Mouse (Mus musculus): ENCODE data around the gene Gm45713. TPM values are rescaled to one million over a fixed set of nuclear protein-coding genes. Genes with fewer than 3 reads are reported as not detected.
"Not testable (repeated sequence)": the region's sequence is repeated elsewhere in the genome, so short reads cannot be mapped to it uniquely, and the experiment has no call there.

Gm45713 gene
- polyA plus RNA-seq, 1 experiment from 2014 or later, result 0.72 TPM

GRCm38 (mm10) chr7:45176356-45176755 is 40.3 kb upstream of the Gm45713 start:
- DNase-seq (ENCODE audit: low spot score) (no peak), ATAC-seq (replicated peaks; ENCODE audit: low FRiP score, low TSS enrichment, low read depth) (no peak)
- no peaks in the 10 kb centered on the region for H3K36me3 ChIP-seq (ENCODE audit: control insufficient read depth, insufficient read depth, low read length)
- no peak overlapping the region; the same call in 1 of the 2 replicates for H3K4me3 ChIP-seq (ENCODE audit: low read depth, low read length)
- no peak overlapping the region for H3K27ac ChIP-seq (ENCODE audit: low read depth)
- 3% methylated on average over 31 of the region's 31 CpGs for WGBS
- H3K9ac ChIP-seq (ENCODE audit: low read length), result no peak overlapping the region
- H3K4me1 ChIP-seq (replicated peaks; ENCODE audit: control insufficient read depth, insufficient read depth, low read length), result peaks cover 5% of the 10 kb centered on the region
- H3K4me2 ChIP-seq (ENCODE audit: low read length), result peak overlapping the region; percentile 31
- H3K27me3 ChIP-seq (replicated peaks; ENCODE audit: control insufficient read depth, insufficient read depth, low read length), result peaks cover 85% of the 10 kb centered on the region
- no peaks in the 10 kb centered on the region; the same call in 1 of the 2 replicates for H3K9me3 ChIP-seq (ENCODE audit: control insufficient read depth, low read length)

- peaks cover 5% of the 10 kb centered on the region for H3K4me1 ChIP-seq (replicated peaks; ENCODE audit: control insufficient read depth, insufficient read depth, low read length)
- H3K27me3 ChIP-seq (replicated peaks; ENCODE audit: control insufficient read depth, insufficient read depth, low read length), result peaks cover 81% of the 10 kb centered on the region
- H3K9ac ChIP-seq (ENCODE audit: low read length), result no peak overlapping the region
- H3K9me3 ChIP-seq (ENCODE audit: control insufficient read depth, low read length), result no peaks in the 10 kb centered on the region; the same call in 1 of the 2 replicates
- DNase-seq (ENCODE audit: low spot score) (no peak), ATAC-seq (replicated peaks; ENCODE audit: low FRiP score, low TSS enrichment, low read depth) (no peak)
- H3K27ac ChIP-seq (ENCODE audit: low read depth), result no peak overlapping the region
- H3K4me3 ChIP-seq (ENCODE audit: low read depth, low read length), result no peak overlapping the region; the same call in 1 of the 2 replicates
- H3K4me2 ChIP-seq (ENCODE audit: low read length), result peak overlapping the region; percentile 31
- 2% methylated on average over 23 of the region's 23 CpGs for WGBS
- no peaks in the 10 kb centered on the region for H3K36me3 ChIP-seq (ENCODE audit: control insufficient read depth, insufficient read depth, low read length)
These were observed 39.9 kb upstream of the Gm45713 start for GRCm38 (mm10) chr7:45175929-45176328.

GRCm38 (mm10) chr7:45175398-45175797 is 39.4 kb upstream of the Gm45713 start:
- Histone ChIP-seq H3K36me3 (ENCODE audit: control insufficient read depth, insufficient read depth, low read length) (no peaks in the 10 kb centered on the region), H3K4me2 (ENCODE audit: low read length) (no peak overlapping the region), H3K27ac (ENCODE audit: low read depth) (no peak overlapping the region), H3K4me1 (replicated peaks; ENCODE audit: control insufficient read depth, insufficient read depth, low read length) (peaks cover 5% of the 10 kb centered on the region), H3K4me3 (ENCODE audit: low read depth, low read length) (no peak overlapping the region), H3K27me3 (replicated peaks; ENCODE audit: control insufficient read depth, insufficient read depth, low read length) (peaks cover 76% of the 10 kb centered on the region), H3K9me3 (ENCODE audit: control insufficient read depth, low read length) (peaks cover 3% of the 10 kb centered on the region), H3K9ac (ENCODE audit: low read length) (no peak overlapping the region)
- no peak for ATAC-seq (replicated peaks; ENCODE audit: low FRiP score, low TSS enrichment, low read depth)
- DNase-seq (ENCODE audit: low spot score), result no peak
- WGBS, result 3% methylated on average over 13 of the region's 13 CpGs

- peaks cover 5% of the 10 kb centered on the region for H3K4me1 ChIP-seq (replicated peaks; ENCODE audit: control insufficient read depth, insufficient read depth, low read length)
- H3K27me3 ChIP-seq (replicated peaks; ENCODE audit: control insufficient read depth, insufficient read depth, low read length), result peaks cover 72% of the 10 kb centered on the region
- no peak overlapping the region for H3K4me2 ChIP-seq (ENCODE audit: low read length)
- 4% methylated on average over 28 of the region's 29 CpGs for WGBS
- peaks cover 10% of the 10 kb centered on the region for H3K9me3 ChIP-seq (ENCODE audit: control insufficient read depth, low read length)
- DNase-seq (ENCODE audit: low spot score), result no peak
- H3K27ac ChIP-seq (ENCODE audit: low read depth), result no peak overlapping the region
- H3K4me3 ChIP-seq (ENCODE audit: low read depth, low read length), result no peak overlapping the region
- no peak overlapping the region for H3K9ac ChIP-seq (ENCODE audit: low read length)
- 0 out of 2 replicates have a peak, but pooled peaks have one; percentile 24 for ATAC-seq (replicated peaks; ENCODE audit: low FRiP score, low TSS enrichment, low read depth)
- no peaks in the 10 kb centered on the region for H3K36me3 ChIP-seq (ENCODE audit: control insufficient read depth, insufficient read depth, low read length)
These were observed 38.7 kb upstream of the Gm45713 start for GRCm38 (mm10) chr7:45174567-45175280.

- H3K27ac ChIP-seq (ENCODE audit: low read depth); ATAC-seq (replicated peaks; ENCODE audit: low FRiP score, low TSS enrichment, low read depth); H3K4me2 ChIP-seq (ENCODE audit: low read length); DNase-seq (ENCODE audit: low spot score); H3K4me3 ChIP-seq (ENCODE audit: low read depth, low read length); H3K9ac ChIP-seq (ENCODE audit: low read length); H3K36me3 ChIP-seq (ENCODE audit: control insufficient read depth, insufficient read depth, low read length); H3K4me1 ChIP-seq (replicated peaks; ENCODE audit: control insufficient read depth, insufficient read depth, low read length): not testable (repeated sequence)
- H3K9me3 ChIP-seq (ENCODE audit: control insufficient read depth, low read length), result peaks cover 19% of the 10 kb centered on the region
- WGBS, result 69% methylated on average over 1 of the region's 1 CpGs
- peaks cover 72% of the 10 kb centered on the region for H3K27me3 ChIP-seq (replicated peaks; ENCODE audit: control insufficient read depth, insufficient read depth, low read length)
These were observed 37.7 kb upstream of the Gm45713 start for GRCm38 (mm10) chr7:45173772-45174171.

- Histone ChIP-seq H3K27ac (ENCODE audit: low read depth) (no peak overlapping the region), H3K36me3 (ENCODE audit: control insufficient read depth, insufficient read depth, low read length) (no peaks in the 10 kb centered on the region), H3K4me2 (ENCODE audit: low read length) (no peak overlapping the region), H3K9me3 (ENCODE audit: control insufficient read depth, low read length) (peaks cover 21% of the 10 kb centered on the region), H3K27me3 (replicated peaks; ENCODE audit: control insufficient read depth, insufficient read depth, low read length) (peaks cover 72% of the 10 kb centered on the region), H3K9ac (ENCODE audit: low read length) (no peak overlapping the region), H3K4me3 (ENCODE audit: low read depth, low read length) (no peak overlapping the region), H3K4me1 (replicated peaks; ENCODE audit: control insufficient read depth, insufficient read depth, low read length) (peaks cover 5% of the 10 kb centered on the region)
- DNase-seq (ENCODE audit: low spot score) (no peak), ATAC-seq (replicated peaks; ENCODE audit: low FRiP score, low TSS enrichment, low read depth) (no peak)
- 62% methylated on average over 7 of the region's 7 CpGs for WGBS
These were observed 36.9 kb upstream of the Gm45713 start for GRCm38 (mm10) chr7:45172974-45173373.

GRCm38 (mm10) chr7:45169495-45169894 is 33.5 kb upstream of the Gm45713 start:
- no peaks in the 10 kb centered on the region for H3K4me1 ChIP-seq (replicated peaks; ENCODE audit: control insufficient read depth, insufficient read depth, low read length)
- H3K27ac ChIP-seq (ENCODE audit: low read depth), result no peak overlapping the region
- H3K27me3 ChIP-seq (replicated peaks; ENCODE audit: control insufficient read depth, insufficient read depth, low read length), result peaks cover 72% of the 10 kb centered on the region
- no peak overlapping the region for H3K4me2 ChIP-seq (ENCODE audit: low read length)
- H3K9me3 ChIP-seq (ENCODE audit: control insufficient read depth, low read length), result peaks cover 21% of the 10 kb centered on the region
- no peaks in the 10 kb centered on the region for H3K36me3 ChIP-seq (ENCODE audit: control insufficient read depth, insufficient read depth, low read length)
- DNase-seq (ENCODE audit: low spot score) (no peak), ATAC-seq (replicated peaks; ENCODE audit: low FRiP score, low TSS enrichment, low read depth) (no peak)
- H3K4me3 ChIP-seq (ENCODE audit: low read depth, low read length), result no peak overlapping the region
- H3K9ac ChIP-seq (ENCODE audit: low read length), result no peak overlapping the region
- 87% methylated on average over 3 of the region's 3 CpGs for WGBS

- peaks cover 21% of the 10 kb centered on the region for H3K9me3 ChIP-seq (ENCODE audit: control insufficient read depth, low read length)
- no peaks in the 10 kb centered on the region for H3K4me1 ChIP-seq (replicated peaks; ENCODE audit: control insufficient read depth, insufficient read depth, low read length)
- 7% methylated on average over 24 of the region's 24 CpGs for WGBS
- no peaks in the 10 kb centered on the region for H3K36me3 ChIP-seq (ENCODE audit: control insufficient read depth, insufficient read depth, low read length)
- no peak overlapping the region for H3K4me2 ChIP-seq (ENCODE audit: low read length)
- no peak overlapping the region for H3K4me3 ChIP-seq (ENCODE audit: low read depth, low read length)
- no peak overlapping the region for H3K27ac ChIP-seq (ENCODE audit: low read depth)
- ATAC-seq (replicated peaks; ENCODE audit: low FRiP score, low TSS enrichment, low read depth) (no peak), DNase-seq (ENCODE audit: low spot score) (no peak)
- H3K27me3 ChIP-seq (replicated peaks; ENCODE audit: control insufficient read depth, insufficient read depth, low read length), result peaks cover 73% of the 10 kb centered on the region
- no peak overlapping the region for H3K9ac ChIP-seq (ENCODE audit: low read length)
These were observed 32.6 kb upstream of the Gm45713 start for GRCm38 (mm10) chr7:45168656-45169055.

Measured in intestine, embryonic 14.5 days (tissue).